Mouse (Mus musculus) adrenal gland, postnatal 25 days (tissue): ENCODE measurements at regions not wholly inside any gene's neighbourhood (a gene's known extent, or its start where the extent isn't known, plus 50 kb on each side); places are given as distances from the start of the nearest gene placed in this dataset.

Source experiments
- DNase-seq: peaks from one replicate; pipeline ENCODE4 v3.0.0; 2021; ENCODE audit warnings: mixed read lengths

DNA sequence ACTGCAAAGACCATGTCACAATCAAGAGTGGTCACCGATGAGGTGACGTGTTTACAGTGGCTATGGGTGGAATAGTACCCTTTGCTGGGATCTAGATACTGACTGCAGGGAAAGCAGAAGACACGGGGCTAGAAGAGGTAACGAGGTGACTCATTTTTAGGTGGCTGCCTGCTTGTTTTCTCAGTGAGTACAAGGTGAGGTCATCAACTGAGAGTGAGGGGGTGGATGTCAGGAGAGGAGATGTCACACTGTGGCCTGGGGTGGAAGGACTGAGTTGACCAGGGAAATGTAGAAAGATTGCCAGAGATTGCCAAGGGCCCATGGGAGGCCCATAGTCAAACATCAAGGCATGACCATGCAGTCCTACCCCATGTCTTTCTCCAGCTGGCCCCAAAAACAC, 166.4 kb upstream of the Sox9 start:
- no peak for DNase-seq

DNA sequence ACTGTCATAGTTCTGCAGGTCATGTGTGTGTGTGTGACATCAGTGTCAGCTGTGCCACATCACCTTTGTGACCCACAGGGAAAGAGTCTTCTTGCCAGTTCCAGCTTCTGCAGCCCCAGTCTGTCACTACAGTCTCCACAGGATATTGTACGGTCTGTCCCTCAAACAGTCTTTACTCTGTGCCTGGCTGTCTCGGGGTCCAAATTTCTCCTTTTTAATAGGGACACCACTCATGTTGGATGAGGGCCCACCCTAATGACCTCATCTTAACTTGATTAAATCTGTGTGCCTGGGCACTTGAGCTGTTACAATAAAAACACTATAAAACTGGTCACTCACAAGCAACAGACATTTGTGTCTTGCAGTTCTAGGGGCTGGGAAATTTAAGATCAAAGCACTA, 165.1 kb upstream of the Sox9 start:
- DNase-seq = no peak

DNA sequence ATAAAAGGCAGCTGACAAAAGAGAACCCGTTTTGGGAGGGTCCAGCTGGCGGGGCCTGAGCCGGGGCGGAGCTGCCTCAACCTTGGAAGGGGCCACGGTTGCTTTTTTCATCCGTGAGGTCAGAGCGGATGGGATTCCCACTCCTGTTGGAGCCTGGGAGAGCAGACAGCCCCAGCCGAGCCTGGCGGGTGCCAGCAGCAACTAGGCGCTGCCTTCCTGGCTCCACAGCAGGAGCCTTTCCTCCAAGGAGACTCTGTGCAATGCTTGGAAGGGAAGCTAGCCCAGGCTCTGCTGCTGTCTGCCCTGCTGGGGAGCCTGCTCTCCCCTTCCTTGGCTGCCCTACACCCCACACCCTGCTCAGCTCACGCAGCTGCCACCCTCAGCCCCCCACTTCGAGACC, 161.1 kb upstream of the Sox9 start:
- peak; percentile 28 for DNase-seq

DNA sequence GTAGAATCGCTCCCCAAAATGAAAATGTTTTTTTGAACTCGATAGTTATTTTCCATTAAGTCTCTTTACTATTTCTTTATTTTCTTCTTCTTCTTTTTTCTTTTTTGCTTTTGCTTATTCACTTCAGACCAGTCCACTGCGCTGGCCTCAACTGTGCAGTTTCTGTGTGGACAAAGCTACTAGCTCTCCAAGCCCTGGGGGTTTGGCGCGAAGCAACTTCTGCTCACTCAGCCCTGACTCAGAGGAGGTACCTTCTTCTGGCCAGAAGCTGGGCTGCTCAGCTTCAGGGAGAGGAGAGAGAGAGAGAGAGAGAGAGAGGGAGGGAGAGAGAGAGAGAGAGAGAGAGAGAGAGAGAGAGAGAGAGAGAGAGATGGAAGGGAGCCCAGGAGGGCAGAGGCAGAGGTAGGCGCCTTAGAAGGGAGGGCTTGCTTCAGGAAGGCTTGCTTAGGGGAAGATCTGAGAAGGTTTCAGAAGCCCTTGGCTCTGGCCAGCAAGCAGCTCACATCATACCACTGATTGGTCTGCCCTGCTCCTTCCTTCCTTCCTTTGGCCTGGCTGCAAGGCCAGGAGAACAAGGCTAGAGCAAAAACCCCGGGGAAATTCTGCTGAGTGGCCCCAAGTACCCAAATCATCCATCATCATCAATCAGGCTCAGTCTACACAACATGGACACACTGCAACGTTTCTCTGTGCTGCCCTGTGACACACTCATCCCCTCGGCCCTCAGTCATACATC, 160.5 kb upstream of the Sox9 start:
- no peak for DNase-seq

DNA sequence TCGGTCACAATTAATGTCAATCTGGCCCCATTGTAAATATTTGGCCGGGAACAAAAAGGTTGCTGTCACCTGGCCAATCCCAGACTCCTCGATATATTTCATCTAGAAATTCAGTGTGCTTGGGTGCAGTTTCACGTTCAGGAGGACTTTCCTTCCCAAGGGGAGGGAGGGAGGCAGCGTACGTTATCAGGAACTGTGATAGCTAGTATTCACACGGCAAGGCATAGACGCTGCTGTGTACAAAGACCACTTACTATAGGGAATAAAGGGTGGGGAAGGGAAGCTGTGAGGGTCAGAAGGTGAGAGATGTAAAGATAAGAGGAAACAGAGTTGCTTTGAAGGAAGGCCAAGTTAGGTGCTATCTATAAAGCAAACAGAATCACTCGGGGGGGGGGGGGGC, 132.7 kb upstream of the Sox9 start:
- no peak for DNase-seq

DNA sequence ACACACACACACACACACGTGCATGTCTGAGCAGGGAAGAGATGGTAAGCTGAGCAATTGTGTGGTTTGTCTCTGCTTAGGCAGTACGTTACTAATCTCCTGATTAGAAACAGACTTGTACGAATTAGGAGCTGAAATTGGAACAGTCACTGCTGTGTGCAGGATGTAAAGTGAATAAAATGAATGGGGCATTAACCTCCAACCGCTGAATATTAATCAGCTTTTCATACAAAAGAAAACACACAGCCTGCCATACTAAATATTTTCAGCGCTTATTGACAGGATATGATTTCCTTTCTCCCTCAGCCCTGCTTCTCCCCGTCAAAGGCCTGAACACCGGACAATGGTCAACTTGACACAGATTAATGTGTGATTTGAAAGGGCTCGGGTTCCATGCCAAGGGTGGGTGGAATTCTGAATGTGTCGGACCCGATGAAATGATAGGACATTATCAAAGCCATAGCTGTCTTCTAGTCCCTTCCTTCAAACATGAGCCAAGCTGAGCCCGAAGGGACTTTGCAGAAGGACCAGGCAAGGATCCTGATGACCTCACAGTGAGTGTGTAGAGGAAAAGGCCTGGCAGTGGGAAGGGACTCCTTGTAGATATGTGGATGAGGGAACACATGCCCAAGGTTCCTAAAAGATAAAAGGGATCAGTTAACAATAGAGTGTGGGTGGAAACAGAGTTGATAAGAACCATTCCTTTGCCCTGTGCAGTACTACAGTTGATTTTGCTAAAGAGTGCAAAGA, 124.4 kb upstream of the Sox9 start:
- no peak for DNase-seq

DNA sequence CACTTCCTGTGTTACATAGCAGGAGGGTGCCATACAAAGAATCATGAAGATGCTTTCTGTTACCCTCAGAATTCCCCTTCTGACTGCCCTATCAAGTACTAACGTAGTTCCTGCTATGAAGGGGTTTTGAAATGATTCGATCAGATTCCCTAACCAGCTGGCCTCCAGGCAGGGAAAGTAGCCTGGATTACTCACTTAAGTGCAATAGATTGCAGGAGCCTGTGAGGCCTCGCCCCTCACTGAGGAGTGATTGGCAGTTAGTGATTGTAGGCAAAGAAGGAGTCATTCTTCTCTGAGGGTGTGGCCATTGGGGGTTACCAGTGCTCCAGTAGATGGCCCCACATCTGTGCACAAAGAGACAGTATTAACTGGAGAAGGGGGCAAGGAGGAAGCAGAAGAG, 122.1 kb upstream of the Sox9 start:
- DNase-seq = no peak

DNA sequence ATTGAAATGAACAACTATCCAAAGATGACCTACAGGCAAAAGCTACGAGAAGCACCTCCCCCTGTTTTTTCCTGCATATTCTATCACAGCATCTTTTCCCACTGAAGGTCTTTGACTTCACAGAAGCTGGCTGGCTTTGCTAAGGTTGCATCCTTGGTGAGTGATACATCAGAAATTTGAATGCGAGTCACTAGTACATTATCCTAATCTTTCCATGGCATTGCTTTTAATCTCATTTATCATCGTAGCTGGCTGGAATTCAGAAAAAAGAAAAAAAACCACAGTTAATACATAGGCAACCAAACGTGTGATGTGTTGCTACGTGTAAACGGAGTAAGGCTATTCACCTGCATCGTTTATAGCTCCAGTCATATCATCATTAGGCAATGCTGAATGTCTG, 120.6 kb upstream of the Sox9 start:
- DNase-seq = no peak

DNA sequence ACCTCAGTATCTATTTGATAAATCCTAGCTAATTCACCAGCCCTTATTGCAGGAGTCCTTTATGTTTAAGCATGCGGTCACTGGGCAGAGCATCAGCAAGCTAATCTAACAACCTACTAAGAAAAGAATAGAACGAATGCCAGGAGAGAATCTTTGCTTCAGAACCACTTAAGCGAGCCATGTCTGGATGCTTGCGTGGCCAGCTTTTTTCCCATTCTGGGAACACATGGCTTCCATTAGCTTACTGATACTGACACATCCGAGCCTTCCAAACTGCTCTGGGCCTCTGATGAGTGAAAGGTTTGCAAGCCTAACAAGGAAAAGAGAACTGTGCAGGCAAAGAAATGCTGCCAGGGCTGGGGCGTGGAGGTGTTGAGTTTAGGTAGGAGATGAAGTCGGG, 114.7 kb upstream of the Sox9 start:
- DNase-seq = no peak

DNA sequence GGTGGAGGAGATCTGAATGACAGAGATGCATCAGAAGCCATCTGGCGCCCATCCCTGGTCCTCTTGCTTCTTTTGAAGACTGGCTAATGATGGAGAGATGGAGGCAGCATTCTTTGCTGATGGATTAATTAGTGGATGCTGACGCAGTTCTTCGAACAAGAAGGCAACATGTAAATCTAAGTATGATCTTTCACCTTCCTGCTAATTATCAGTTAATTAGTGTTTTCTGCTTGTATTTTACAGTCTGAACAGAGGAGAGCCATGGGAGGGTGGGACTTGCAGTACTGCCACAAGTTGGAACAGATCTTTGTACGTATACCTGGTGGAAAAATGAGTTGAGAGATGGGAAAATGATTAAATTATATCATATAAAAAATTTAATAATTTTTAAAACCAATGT, 109.9 kb upstream of the Sox9 start:
- no peak for DNase-seq

DNA sequence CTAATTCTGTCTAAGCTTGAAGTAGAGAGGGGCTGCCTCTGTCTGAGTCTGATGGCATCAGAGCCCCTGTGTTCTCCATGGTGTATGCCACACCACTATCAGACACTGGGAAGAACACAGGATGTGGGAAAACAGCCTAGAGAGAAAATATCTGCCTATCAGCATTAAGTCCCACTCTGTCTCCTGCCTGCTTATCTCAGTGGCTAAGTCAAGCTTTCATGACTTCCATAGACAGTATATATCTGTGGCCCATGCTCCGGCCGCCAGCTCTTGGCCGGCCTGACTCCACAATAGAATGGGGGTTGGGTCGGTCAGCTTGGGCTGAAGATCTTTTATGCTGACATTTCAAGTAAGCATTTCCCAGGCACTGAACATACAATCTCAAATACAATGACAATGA, 92.0 kb upstream of the Sox9 start:
- no peak for DNase-seq

DNA sequence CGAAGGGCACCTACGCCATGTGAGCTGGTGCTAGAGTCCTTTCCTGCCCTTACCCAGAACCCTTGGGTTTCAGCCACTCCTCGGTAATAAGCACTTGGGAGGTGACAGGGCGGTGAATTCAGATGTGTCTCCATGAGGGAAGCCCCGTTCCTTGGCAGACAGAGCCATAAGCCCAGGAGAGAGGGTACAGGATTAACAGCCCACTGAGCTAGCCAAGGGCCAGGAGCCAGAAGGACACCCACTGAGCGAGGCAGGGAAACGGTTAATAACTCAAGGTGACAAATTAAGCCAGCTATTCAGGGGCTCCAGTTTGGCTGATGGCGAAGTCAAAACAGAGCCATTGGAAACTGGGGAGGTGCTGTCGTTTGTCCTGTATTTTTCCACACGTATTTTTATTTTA, 75.9 kb upstream of the Sox9 start:
- no peak for DNase-seq

DNA sequence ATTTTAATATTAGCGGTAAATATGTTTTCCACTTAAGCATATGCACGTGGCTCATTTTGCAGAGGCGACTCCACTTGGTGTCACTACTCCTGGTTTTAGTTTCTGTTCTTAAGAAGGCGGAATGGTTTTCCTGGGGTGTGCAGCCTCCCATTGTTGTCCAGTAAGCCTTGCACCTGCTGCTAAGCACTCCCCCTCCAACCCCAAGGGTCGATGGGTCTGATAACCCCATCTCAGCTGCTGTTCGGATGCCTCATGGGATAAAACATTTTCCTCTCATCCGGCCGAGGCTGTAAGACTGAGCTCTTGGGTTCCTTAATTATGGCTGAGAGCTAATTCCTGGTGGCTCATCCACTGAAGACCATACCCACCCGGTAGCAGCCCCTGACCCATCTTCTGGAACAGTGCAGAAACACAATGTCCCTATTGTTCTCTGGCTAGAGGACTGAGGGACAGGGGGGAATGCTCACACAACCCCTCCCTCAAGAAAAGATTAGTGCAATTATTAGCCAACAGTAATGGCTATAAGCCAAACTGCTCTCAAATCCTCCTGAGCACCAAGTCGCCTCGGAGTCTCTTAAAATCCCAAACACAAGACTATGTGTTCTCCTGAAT, 73.8 kb upstream of the Sox9 start:
- DNase-seq = no peak

DNA sequence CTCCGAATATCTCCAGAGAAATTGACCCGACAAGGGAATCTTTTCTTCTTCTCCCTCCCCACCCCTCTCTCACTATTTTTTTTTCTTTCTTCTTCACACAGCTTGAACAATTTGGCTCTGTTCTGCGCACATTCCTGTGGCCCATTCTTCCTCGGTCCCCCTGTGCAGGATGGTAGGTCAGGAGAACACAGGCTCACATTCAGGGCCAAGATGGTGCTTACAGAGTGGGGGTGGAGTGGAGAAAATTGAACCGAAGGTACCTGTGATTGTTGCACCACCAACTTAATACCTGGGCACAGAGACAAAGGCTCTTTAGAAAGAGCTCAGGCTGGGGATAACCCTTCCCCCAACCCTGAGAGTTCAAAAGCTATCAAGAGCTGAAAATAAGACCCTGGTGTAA, 70.4 kb upstream of the Sox9 start:
- DNase-seq = no peak

DNA sequence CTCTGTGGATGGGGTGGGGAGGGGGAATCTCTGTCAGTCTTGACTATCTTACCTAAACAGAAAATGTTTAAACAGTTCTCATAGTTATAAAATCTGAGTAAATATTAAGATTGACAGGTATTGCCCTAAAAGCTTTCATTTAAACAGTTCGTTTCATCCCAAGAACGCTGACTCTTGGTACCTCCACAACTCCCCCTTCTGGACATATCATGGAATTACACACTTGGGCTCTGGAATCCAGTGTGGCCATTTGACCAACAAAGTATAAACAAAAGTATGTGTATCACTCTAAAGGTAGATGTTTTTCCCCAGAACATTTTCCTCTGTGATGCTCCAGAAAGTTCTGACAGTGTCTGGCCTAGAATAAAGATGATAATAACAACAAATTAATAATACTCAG, 63.5 kb upstream of the Sox9 start:
- no peak for DNase-seq

DNA sequence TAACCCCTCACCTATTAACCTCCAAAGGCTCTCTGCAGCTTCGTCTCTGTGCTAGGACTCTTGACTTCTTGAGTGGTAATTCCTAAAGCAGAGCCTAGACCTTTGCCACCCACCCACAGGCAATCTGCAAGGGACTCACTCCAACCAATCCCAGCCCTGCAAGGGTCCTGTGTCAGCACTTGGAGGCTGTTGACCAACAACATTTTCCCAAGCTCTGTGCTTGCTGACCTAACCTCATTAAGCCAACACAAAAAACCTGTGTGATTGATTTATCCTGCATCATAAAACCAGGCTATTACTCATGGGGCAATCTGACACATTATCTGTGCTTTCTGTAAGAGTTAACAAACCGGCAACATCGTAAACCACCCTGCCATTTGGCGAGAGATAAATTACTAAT, 61.4 kb upstream of the Sox9 start:
- DNase-seq = no peak

DNA sequence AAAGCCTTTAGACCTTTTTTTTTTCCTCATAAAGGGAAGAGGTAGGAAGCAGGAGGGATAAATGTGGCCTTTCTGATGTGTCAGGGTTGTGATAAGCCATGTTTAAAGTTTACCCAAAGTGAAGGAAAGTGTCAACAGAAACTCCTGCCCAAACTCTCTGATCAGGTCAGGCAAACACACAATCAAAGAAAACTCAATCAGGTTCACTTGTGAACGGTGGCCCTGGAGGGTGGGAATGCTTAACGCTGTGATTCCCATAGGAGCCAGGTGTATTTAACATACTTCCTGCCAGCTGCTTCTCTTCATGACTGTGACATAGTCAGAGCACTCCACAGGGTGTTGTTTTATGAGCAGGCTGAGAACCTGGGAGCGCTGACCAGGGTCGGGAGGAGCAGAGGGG, 59.1 kb upstream of the Sox9 start:
- no peak for DNase-seq

DNA sequence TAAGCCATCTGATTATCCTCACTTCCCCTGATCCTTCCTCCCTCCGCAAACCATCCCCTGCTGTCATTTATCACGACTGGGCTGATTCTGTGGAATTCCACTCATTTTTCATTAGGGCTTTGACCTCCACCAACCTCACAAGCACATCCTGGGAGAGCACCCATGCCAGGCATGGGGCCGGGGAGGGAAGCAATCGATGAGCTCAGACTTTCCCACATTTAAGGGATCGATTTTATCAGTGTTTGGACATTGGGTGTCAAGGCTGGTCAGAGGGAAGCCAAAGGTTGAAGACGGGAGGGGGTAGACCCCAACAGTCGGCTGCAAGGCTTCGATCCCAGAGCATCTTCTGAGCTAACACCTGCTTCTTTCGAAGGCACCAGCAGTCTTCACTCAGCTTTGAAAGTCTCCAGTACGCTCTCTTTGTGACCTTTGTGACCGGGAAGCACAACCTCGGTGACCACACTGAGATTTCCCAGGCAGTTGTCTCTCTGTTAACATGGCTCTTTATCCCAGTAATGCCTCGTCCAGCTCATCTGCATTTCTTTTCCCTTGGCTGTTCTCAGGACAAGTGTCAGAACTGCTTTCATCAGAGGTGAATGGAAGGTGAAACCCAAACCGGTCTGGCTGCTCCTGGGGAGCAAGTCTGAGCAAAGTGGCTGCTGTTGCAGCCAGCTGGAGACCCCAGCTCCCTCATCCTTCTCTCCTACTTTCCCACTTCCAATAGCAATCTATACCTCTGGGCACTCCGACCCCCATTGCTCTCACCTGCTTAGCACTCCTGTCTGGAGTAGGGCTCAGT, 53.7 kb upstream of the Sox9 start:
- DNase-seq = no peak
